Mouse (Mus musculus): ENCODE data around the gene Col3a1. TPM values are rescaled to one million over a fixed set of nuclear protein-coding genes. Genes with fewer than 3 reads are reported as not detected.

The Col3a1 gene
- under 1 TPM; 0.28 to 0.40 TPM for polyA plus RNA-seq (2017; shearing (Covaris generic))

GRCm38 (mm10) chr1:45311388-45311787 lies at the start of gene Col3a1:
Gene Col3a1 (plus strand): TSS chr1:45311538.

Other genes with a start within 250 kb of the Col3a1 start
- 1 to 10 TPM in 1 of 2 experiments, under 1 TPM in 1; 0.28 to 1.2 TPM for gene Col5a2, start 191.7 kb downstream of the Col3a1 start, polyA plus RNA-seq (2017; shearing (Covaris generic))